ENCODE assay signal across 9 mouse cellular contexts in genomic region chr4:138455956-138456341, GRCm38 (mm10). TPM values are rescaled to one million over a fixed set of nuclear protein-coding genes. Genes with fewer than 3 reads are reported as not detected.
DNase-seq lines count a peak whose midpoint lies in the region; ATAC-seq and TF ChIP-seq lines count a peak whose summit lies in the region.
"Had no signal": no experiment of that assay in that cellular context is flagged by ENCODE, and none has a peak within 500 bp of the region (broad histone marks: within the 10 kb centered on the region; RNA-seq: fewer than 3 reads in every experiment).

No protein-coding gene starts in this region.

- peaks cover 82% of the 10 kb centered on the region for H3K27me3 ChIP-seq in erythroblast, embryonic 14.5 days (ENCODE audit: control insufficient read depth)
- H3K27me3 ChIP-seq in forebrain, embryonic 13.5 days, result peaks cover 75% of the 10 kb centered on the region
- no peaks in the 10 kb centered on the region for H3K27me3 ChIP-seq in kidney, adult 2 months (replicated peaks; ENCODE audit: control insufficient read depth, insufficient read depth, low read length)
- H3K27me3 ChIP-seq in splenic B cell, adult 2 months (ENCODE audit: control insufficient read depth, insufficient read depth, low read length, poor library complexity, severe bottlenecking), result no peaks in the 10 kb centered on the region; the same call in 1 of the 2 replicates

- no peaks in the 10 kb centered on the region for H3K36me3 ChIP-seq in erythroblast, embryonic 14.5 days (ENCODE audit: control insufficient read depth)
- H3K36me3 ChIP-seq in forebrain, embryonic 13.5 days (ENCODE audit: poor library complexity, severe bottlenecking), result no peaks in the 10 kb centered on the region
- no peaks in the 10 kb centered on the region for H3K36me3 ChIP-seq in kidney, adult 2 months (ENCODE audit: control insufficient read depth, insufficient read depth, low read length)
- H3K36me3 ChIP-seq in splenic B cell, adult 2 months (ENCODE audit: control insufficient read depth, insufficient read depth, low read length, poor library complexity, severe bottlenecking), result no peaks in the 10 kb centered on the region

- peak overlapping the region; percentile 83 for H3K4me2 ChIP-seq in forebrain, embryonic 13.5 days

- H3K4me3 ChIP-seq in erythroblast, embryonic 14.5 days (replicated peaks), result peak overlapping the region; percentile 59
- peak overlapping the region; percentile 68 for H3K4me3 ChIP-seq in forebrain, embryonic 13.5 days
- H3K4me3 ChIP-seq in kidney, adult 2 months (ENCODE audit: insufficient read depth, low read depth, low read length), result peak overlapping the region; percentile 99

- peak overlapping the region; percentile 35 for H3K27ac ChIP-seq in forebrain, embryonic 13.5 days
- peak overlapping the region; percentile 99 for H3K27ac ChIP-seq in kidney, adult 2 months (ENCODE audit: insufficient read depth, low read depth, low read length)

- DNase-seq in kidney, adult 2 months, result peak; percentile 49
- peak; percentile 50 for DNase-seq in lung, postnatal 10 days
- peak; percentile 40 for DNase-seq in splenic B cell, adult 2 months (ENCODE audit: low read depth, low spot score)
- DNase-seq in urinary bladder, postnatal 36 days (ENCODE audit: low spot score in 2 of 2), result no peak

- ATAC-seq in erythroblast, adult 5-6 weeks (replicated peaks; ENCODE audit: low FRiP score, poor library complexity, severe bottlenecking), result no peak
- ATAC-seq in activated CD4-positive, CD25-positive, alpha-beta regulatory T cell, adult 4 months, result peak; percentile 58
- no peak for ATAC-seq in forebrain, embryonic 13.5 days

- TF ChIP-seq POLR2A in kidney, adult 2 months (IDR thresholded peaks at IDR 0.05; ENCODE audit: low read depth, low read length), result no peak

- H3K9me3 ChIP-seq in erythroblast, embryonic 14.5 days (ENCODE audit: control insufficient read depth, low read length), result no peaks in the 10 kb centered on the region; the same call in 1 of the 2 replicates
- H3K9me3 ChIP-seq in forebrain, embryonic 13.5 days (replicated peaks), result no peaks in the 10 kb centered on the region

- H3K9ac ChIP-seq in forebrain, embryonic 13.5 days, result peak overlapping the region; percentile 91

- no peaks in the 10 kb centered on the region; the same call in 1 of the 2 replicates for H3K4me1 ChIP-seq in erythroblast, embryonic 14.5 days (ENCODE audit: control insufficient read depth)
- H3K4me1 ChIP-seq in forebrain, embryonic 13.5 days, result peaks cover 39% of the 10 kb centered on the region
- peaks cover 33% of the 10 kb centered on the region for H3K4me1 ChIP-seq in kidney, adult 2 months (ENCODE audit: control insufficient read depth, insufficient read depth, low read length)

- 1% methylated on average over 16 of the region's 17 CpGs for WGBS in forebrain, embryonic 13.5 days
- 3% methylated on average over 17 of the region's 17 CpGs for WGBS in kidney, adult 2 months

- TF ChIP-seq CTCF in kidney, adult 2 months (conservative IDR thresholded peaks at IDR 0.05; ENCODE audit: insufficient read depth, insufficient read length, low read depth, low read length), result no peak

RNA-seq across cellular contexts. Expression of gene Camk2n1, which starts 1.8 kb away (rescaled TPM):
- polyA plus RNA-seq in erythroblast, embryonic 14.5 days (2012), result 0.02 TPM in 2 replicates
- total RNA-seq in erythroblast, adult 5-6 weeks (2015; ENCODE audit: low replicate concordance), result not detected in 2 replicates
- total RNA-seq in erythroblast, adult 5-6 weeks (2017; ENCODE audit: low replicate concordance), result not detected in 2 replicates
- polyA plus RNA-seq in activated CD4-positive, CD25-positive, alpha-beta regulatory T cell, adult 4 months (2017; shearing (Covaris generic)), result under 1 TPM; 0.38 to 0.80 TPM
- polyA plus RNA-seq in forebrain, embryonic 13.5 days (2015; fragmentation: Nextera tagmentation; extraction: Ambion mirVana), result 6.6 and 6.9 TPM in 2 replicates
- 39.6 and 40.1 TPM in 2 replicates for polyA plus RNA-seq in kidney, adult 2 months (2012; rRNA removed)

RNA-seq across cellular contexts. Expression of gene Mul1, which starts 21.5 kb away (rescaled TPM):
- polyA plus RNA-seq in erythroblast, embryonic 14.5 days (2012), result 1.3 and 1.5 TPM in 2 replicates
- total RNA-seq in erythroblast, adult 5-6 weeks (2015; ENCODE audit: low replicate concordance), result 3.7 and 4.2 TPM in 2 replicates
- 2.0 and 3.8 TPM in 2 replicates for total RNA-seq in erythroblast, adult 5-6 weeks (2017; ENCODE audit: low replicate concordance)
- polyA plus RNA-seq in activated CD4-positive, CD25-positive, alpha-beta regulatory T cell, adult 4 months (2017; shearing (Covaris generic)), result 10 to 100 TPM; 12.9 to 14.0 TPM
- 18.6 and 19.2 TPM in 2 replicates for polyA plus RNA-seq in forebrain, embryonic 13.5 days (2015; fragmentation: Nextera tagmentation; extraction: Ambion mirVana)
- polyA plus RNA-seq in kidney, adult 2 months (2012; rRNA removed), result 31.3 and 31.8 TPM in 2 replicates

RNA-seq across cellular contexts. Expression of gene Fam43b, which starts 59.6 kb away (rescaled TPM):
- polyA plus RNA-seq in erythroblast, embryonic 14.5 days (2012), result not detected in 2 replicates
- total RNA-seq in erythroblast, adult 5-6 weeks (2015; ENCODE audit: low replicate concordance), result not detected in 2 replicates
- total RNA-seq in erythroblast, adult 5-6 weeks (2017; ENCODE audit: low replicate concordance), result not detected in 2 replicates
- polyA plus RNA-seq in activated CD4-positive, CD25-positive, alpha-beta regulatory T cell, adult 4 months (2017; shearing (Covaris generic)), result not detected
- 0.84 and 0.96 TPM in 2 replicates for polyA plus RNA-seq in forebrain, embryonic 13.5 days (2015; fragmentation: Nextera tagmentation; extraction: Ambion mirVana)
- polyA plus RNA-seq in kidney, adult 2 months (2012; rRNA removed), result not detected in 2 replicates
- total RNA-seq: heart, postnatal 10 days had no signal

Comparison
In these comparisons a context has a peak if more than half of its experiments do, and no peak if none do; other contexts are left out.
1. DNase-seq: peak in kidney, adult 2 months (single experiment), lung, postnatal 10 days (single experiment) and splenic B cell, adult 2 months (single experiment); none in urinary bladder, postnatal 36 days (0 of 2).
2. Peak in every context shown above with its lines, with median percentiles within 50 percentile points of each other: H3K4me3 ChIP-seq.